Mouse (Mus musculus): Measurements from ENCODE around the gene Vegfd. TPM values are rescaled to one million over a fixed set of nuclear protein-coding genes. Genes with fewer than 3 reads are reported as not detected.

Gene Vegfd
- total and polyA plus RNA-seq, 3 experiments, result 0.06 TPM; not detected in 2

DNA sequence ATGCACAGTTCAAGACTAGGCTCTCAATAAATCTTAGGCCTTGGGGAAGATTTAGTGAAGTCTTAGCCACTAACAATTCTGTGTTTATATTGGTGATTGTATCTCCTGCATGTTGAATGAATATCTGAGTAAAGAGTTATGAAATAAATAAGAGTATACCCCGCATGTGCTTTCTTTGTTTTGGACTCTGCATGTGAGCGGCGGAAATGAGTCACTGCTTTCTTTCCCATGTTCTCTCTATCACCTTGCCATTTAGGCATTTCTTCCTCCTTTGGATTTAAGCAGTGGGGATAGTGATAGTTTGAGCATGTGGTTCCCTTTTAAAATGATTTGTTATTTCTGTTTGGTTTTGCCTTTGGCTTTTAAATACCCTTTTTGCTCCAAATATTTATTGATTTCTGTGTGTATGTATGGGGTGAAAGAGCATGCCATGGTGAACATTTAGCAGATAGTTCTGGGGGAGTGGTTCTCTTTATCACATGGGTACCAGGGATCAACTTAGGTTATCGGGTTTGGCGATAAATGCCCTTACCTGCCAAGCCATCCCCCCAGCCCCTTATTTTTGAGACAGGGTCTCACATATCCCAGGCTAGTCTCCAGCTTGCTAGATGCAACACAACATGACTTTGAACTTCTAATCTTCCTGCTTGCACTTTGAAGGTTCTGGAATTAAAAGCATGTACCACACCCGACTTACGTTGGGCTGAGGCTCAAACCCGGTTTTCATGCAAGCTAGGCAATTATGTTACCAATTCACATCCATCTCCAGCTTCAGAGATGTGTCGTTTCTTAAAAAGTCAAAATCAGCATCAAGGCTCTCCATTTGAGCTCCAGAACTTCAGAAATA, 73.9 kb downstream of the Vegfd start:
- Histone ChIP-seq H3K36me3 (ENCODE audit: control insufficient read depth in 1 of 2, insufficient read depth in 2 of 2, low read length in 2 of 2) (peaks cover 0 to 39% of the 10 kb centered on the region in 2 experiments; a peak in 2 of 4 replicates), H3K27me3 (ENCODE audit: control insufficient read depth in 1 of 2, insufficient read depth in 2 of 2, low read length in 2 of 2) (no peaks in the 10 kb centered on the region), H3K79me2 (ENCODE audit: control insufficient read depth, insufficient read depth, low read length, poor library complexity) (peaks cover 1% of the 10 kb centered on the region; the same call in 1 of the 2 replicates), H3K9ac (ENCODE audit: control insufficient read depth, low read depth, low read length, poor library complexity, severe bottlenecking) (peak overlapping the region; percentile 78), H3K27ac (ENCODE audit: control insufficient read depth, low read depth, low read length) (peak overlapping the region; percentile 98), H3K9me3 (replicated peaks; ENCODE audit: insufficient read depth, low read length) (no peaks in the 10 kb centered on the region), H3K4me1 (ENCODE audit: control insufficient read depth in 1 of 2, insufficient read depth in 2 of 2, low read length in 2 of 2) (peaks cover 24 to 26% of the 10 kb centered on the region in 2 experiments), H3K4me3 (ENCODE audit: control insufficient read depth in 1 of 2, insufficient read depth in 1 of 2, low read depth in 2 of 2, low read length in 2 of 2) (peak overlapping the region; percentile 52 to 55)
- DNase-seq (ENCODE audit: low read depth, low spot score), result peak; percentile 65
- TF ChIP-seq ETS1 (IDR thresholded peaks at IDR 0.05; ENCODE audit: low read depth, low read length), result peak; percentile 49
- TF ChIP-seq MYB (IDR thresholded peaks at IDR 0.05; ENCODE audit: low read depth, low read length), result no peak
- TF ChIP-seq TCF12 (IDR thresholded peaks at IDR 0.05; ENCODE audit: low read depth, low read length), result 0 out of 2 replicates have a peak, but pooled peaks have one; percentile 11
- 0 out of 2 replicates have a peak, but pooled peaks have one; percentile 21 for TF ChIP-seq GABPA (IDR thresholded peaks at IDR 0.05; ENCODE audit: low read depth, low read length)
- no peak for TF ChIP-seq CTCF (IDR thresholded peaks at IDR 0.05 in 2 of 3, conservative IDR thresholded peaks at IDR 0.05 in 1 of 3; ENCODE audit: control insufficient read depth in 1 of 3, insufficient read depth in 1 of 3, low read depth in 2 of 3, low read length in 3 of 3, poor library complexity in 1 of 3, severe bottlenecking in 1 of 3)
- no peak for TF ChIP-seq JUND (IDR thresholded peaks at IDR 0.05; ENCODE audit: low read depth, low read length)
- no peak for TF ChIP-seq NELFE (IDR thresholded peaks at IDR 0.05; ENCODE audit: low read depth, low read length)
- no peak; a peak in 1 of 4 replicates for TF ChIP-seq EP300 (IDR thresholded peaks at IDR 0.05; ENCODE audit: low read depth in 1 of 2, low read length in 2 of 2)
- 0 out of 2 replicates have a peak, but pooled peaks have one; percentile 11 for TF ChIP-seq MAFK (IDR thresholded peaks at IDR 0.05; ENCODE audit: borderline replicate concordance, low read depth, low read length)
- TF ChIP-seq MYC (IDR thresholded peaks at IDR 0.05; ENCODE audit: low read depth, low read length), result peak; percentile 60; the same call in 1 of the 2 replicates
- TF ChIP-seq MXI1 (IDR thresholded peaks at IDR 0.05; ENCODE audit: low read depth, low read length), result peak; percentile 38; the same call in 1 of the 2 replicates
- TF ChIP-seq CHD1 (IDR thresholded peaks at IDR 0.05; ENCODE audit: low read depth, low read length), result 0 out of 2 replicates have a peak, but pooled peaks have one; percentile 27
- peak; percentile 56; the same call in 1 of the 2 replicates for TF ChIP-seq MAX (IDR thresholded peaks at IDR 0.05; ENCODE audit: low read length)
- TF ChIP-seq BHLHE40 (IDR thresholded peaks at IDR 0.05; ENCODE audit: borderline replicate concordance, low read depth, low read length), result peak; percentile 69; the same call in 1 of the 2 replicates

DNA sequence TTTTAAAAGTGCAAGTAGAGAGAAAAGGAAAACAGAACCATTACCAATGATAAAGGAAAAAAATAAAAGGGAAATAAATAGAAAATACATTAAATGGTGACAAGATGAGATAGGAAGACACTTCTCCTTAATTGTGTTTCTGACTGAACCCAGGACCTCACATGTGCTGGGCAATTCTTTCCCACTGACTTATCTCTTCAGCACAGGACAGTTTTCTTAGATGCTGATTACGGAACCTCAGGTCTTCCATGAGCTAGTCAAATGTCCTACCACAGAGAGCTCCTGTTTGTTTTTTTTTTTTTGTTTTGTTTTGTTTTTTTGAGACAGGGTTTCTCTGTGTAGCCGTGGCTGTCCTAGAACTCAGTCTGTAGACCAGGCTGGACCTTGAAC, 74.5 kb downstream of the Vegfd start:
- DNase-seq (ENCODE audit: low read depth, low spot score), result peak; percentile 91
- peaks cover 0 to 39% of the 10 kb centered on the region in 2 experiments; a peak in 2 of 4 replicates for H3K36me3 ChIP-seq (ENCODE audit: control insufficient read depth in 1 of 2, insufficient read depth in 2 of 2, low read length in 2 of 2)
- H3K27ac ChIP-seq (ENCODE audit: control insufficient read depth, low read depth, low read length), result peak overlapping the region; percentile 98
- peaks cover 1% of the 10 kb centered on the region; the same call in 1 of the 2 replicates for H3K79me2 ChIP-seq (ENCODE audit: control insufficient read depth, insufficient read depth, low read length, poor library complexity)
- H3K9ac ChIP-seq (ENCODE audit: control insufficient read depth, low read depth, low read length, poor library complexity, severe bottlenecking), result peak overlapping the region; percentile 78
- H3K4me3 ChIP-seq (ENCODE audit: control insufficient read depth in 1 of 2, insufficient read depth in 1 of 2, low read depth in 2 of 2, low read length in 2 of 2), result peak overlapping the region; percentile 46 to 52
- no peaks in the 10 kb centered on the region for H3K9me3 ChIP-seq (replicated peaks; ENCODE audit: insufficient read depth, low read length)
- H3K27me3 ChIP-seq (ENCODE audit: control insufficient read depth in 1 of 2, insufficient read depth in 2 of 2, low read length in 2 of 2), result no peaks in the 10 kb centered on the region
- TF ChIP-seq MAX (IDR thresholded peaks at IDR 0.05; ENCODE audit: low read length), result peak; percentile 77
- peak; percentile 96 for TF ChIP-seq TCF12 (IDR thresholded peaks at IDR 0.05; ENCODE audit: low read depth, low read length)
- TF ChIP-seq NRF1 (IDR thresholded peaks at IDR 0.05; ENCODE audit: insufficient read depth, low read depth, low read length, poor library complexity, severe bottlenecking), result no peak
- TF ChIP-seq TAL1 (IDR thresholded peaks at IDR 0.05; ENCODE audit: low read length), result peak; percentile 92
- peak; percentile 3; the same call in 1 of the 2 replicates for TF ChIP-seq MAFK (IDR thresholded peaks at IDR 0.05; ENCODE audit: borderline replicate concordance, low read depth, low read length)
- TF ChIP-seq BHLHE40 (IDR thresholded peaks at IDR 0.05; ENCODE audit: borderline replicate concordance, low read depth, low read length), result peak; percentile 87
- no peak for TF ChIP-seq SMC3 (IDR thresholded peaks at IDR 0.05; ENCODE audit: low read depth, low read length)
- peak; percentile 96 for TF ChIP-seq ETS1 (IDR thresholded peaks at IDR 0.05; ENCODE audit: low read depth, low read length)
- TF ChIP-seq POLR2A (IDR thresholded peaks at IDR 0.05; ENCODE audit: control insufficient read depth in 1 of 2, insufficient read depth in 1 of 2, low read depth in 1 of 2, low read length in 2 of 2, poor library complexity in 1 of 2), result no peak
- peak; percentile 97 for TF ChIP-seq MYC (IDR thresholded peaks at IDR 0.05; ENCODE audit: low read depth, low read length)
- peak; percentile 68 for TF ChIP-seq RCOR1 (IDR thresholded peaks at IDR 0.05; ENCODE audit: low read depth, low read length)
- TF ChIP-seq USF1 (IDR thresholded peaks at IDR 0.05; ENCODE audit: low read depth, low read length), result peak; percentile 49; the same call in 1 of the 2 replicates
- TF ChIP-seq SIN3A (IDR thresholded peaks at IDR 0.05; ENCODE audit: low read length), result peak; percentile 90
- peak; percentile 96 to 98 for TF ChIP-seq EP300 (IDR thresholded peaks at IDR 0.05; ENCODE audit: low read depth in 1 of 2, low read length in 2 of 2)
- peak; percentile 89 for TF ChIP-seq ZNF384 (IDR thresholded peaks at IDR 0.05; ENCODE audit: low read depth, low read length)
- peak; percentile 78 for TF ChIP-seq MXI1 (IDR thresholded peaks at IDR 0.05; ENCODE audit: low read depth, low read length)
- TF ChIP-seq RAD21 (IDR thresholded peaks at IDR 0.05; ENCODE audit: low read depth, low read length), result no peak
- peak; percentile 97 for TF ChIP-seq GATA1 (IDR thresholded peaks at IDR 0.05; ENCODE audit: low read depth, low read length)
- TF ChIP-seq CTCF (IDR thresholded peaks at IDR 0.05 in 2 of 3, conservative IDR thresholded peaks at IDR 0.05 in 1 of 3; ENCODE audit: control insufficient read depth in 1 of 3, insufficient read depth in 1 of 3, low read depth in 2 of 3, low read length in 3 of 3, poor library complexity in 1 of 3, severe bottlenecking in 1 of 3), result no peak
- TF ChIP-seq MEF2A (IDR thresholded peaks at IDR 0.05; ENCODE audit: extremely low read depth, insufficient replicate concordance, low read depth, low read length, poor library complexity, severe bottlenecking), result no peak
- peaks cover 24 to 26% of the 10 kb centered on the region in 2 experiments for H3K4me1 ChIP-seq (ENCODE audit: control insufficient read depth in 1 of 2, insufficient read depth in 2 of 2, low read length in 2 of 2)
